Mouse (Mus musculus) cortical plate, adult 2 months (tissue): ENCODE data around the gene Elk3. TPM values are rescaled to one million over a fixed set of nuclear protein-coding genes. Genes with fewer than 3 reads are reported as not detected.
A peak's percentile ranks its signal among the peaks of the same experiment; 100 is the strongest.

ENCODE experiments used
- H3K27ac ChIP-seq: fragments of 200-500 bp; 2 replicates; pipeline ENCODE4 v1.5.1; 2012; ENCODE audit warnings: low read length, control low read depth, inconsistent platforms; ENCODE audit not compliant: insufficient read depth
- H3K4me1 ChIP-seq: fragments of 200-500 bp; 2 replicates; pipeline ENCODE4 v1.6.1; 2011; ENCODE audit warnings: low read length; ENCODE audit not compliant: control insufficient read depth, insufficient read depth
- H3K4me3 ChIP-seq: fragments of 200-500 bp; 2 replicates; pipeline ENCODE4 v1.5.1; 2011; ENCODE audit warnings: mild to moderate bottlenecking, low read length, control low read depth; ENCODE audit not compliant: insufficient read depth
- CTCF ChIP-seq: fragments of 200-500 bp; IDR thresholded peaks from 2 replicates; pipeline ENCODE4 v1.5.1; 2011; ENCODE audit warnings: mild to moderate bottlenecking, control low read depth, low read length; ENCODE audit not compliant: insufficient read depth; ENCODE audit errors: extremely low read depth
- POLR2A ChIP-seq: fragments of 200-500 bp; IDR thresholded peaks from 2 replicates; pipeline ENCODE4 v1.6.1; 2011; ENCODE audit warnings: mild to moderate bottlenecking, low read length, control low read depth; ENCODE audit not compliant: insufficient read depth; ENCODE audit errors: extremely low read depth
- polyA plus RNA-seq: library from polyadenylated mRNA; depleted of rRNA; stranded (reverse); fragments of >200 nt; gene quantifications from 2 replicates; pipeline ENCODE4 v1.2.3, GENCODE M21; 2012

Elk3 gene
- polyA plus RNA-seq, 1 experiment, result 6.9 TPM

GRCm38 (mm10) chr10:93239201-93239806 lies 71.6 kb downstream of the Elk3 start:
- Histone ChIP-seq H3K4me1 (no peaks in the 10 kb centered on the region; the same call in 1 of the 2 replicates), H3K27ac (no peak overlapping the region), H3K4me3 (no peak overlapping the region)
- TF ChIP-seq CTCF, result no peak

- TF ChIP-seq POLR2A (no peak), CTCF (no peak)
- Histone ChIP-seq H3K27ac (no peak overlapping the region), H3K4me3 (no peak overlapping the region), H3K4me1 (peaks cover 3% of the 10 kb centered on the region; the same call in 1 of the 2 replicates)
These were observed 76.2 kb downstream of the Elk3 start for GRCm38 (mm10) chr10:93234692-93235091.

- TF ChIP-seq POLR2A, result no peak
- no peak for TF ChIP-seq CTCF
- Histone ChIP-seq H3K4me3 (no peak overlapping the region), H3K27ac (no peak overlapping the region), H3K4me1 (peaks cover 7% of the 10 kb centered on the region; the same call in 1 of the 2 replicates)
These were observed 77.2 kb downstream of the Elk3 start for GRCm38 (mm10) chr10:93233665-93234194.

- Histone ChIP-seq H3K27ac (no peak overlapping the region), H3K4me1 (peaks cover 10% of the 10 kb centered on the region; the same call in 1 of the 2 replicates), H3K4me3 (no peak overlapping the region)
- TF ChIP-seq POLR2A (no peak), CTCF (no peak)
These were observed 79.0 kb downstream of the Elk3 start for GRCm38 (mm10) chr10:93231893-93232292.

- Histone ChIP-seq H3K4me3 (no peak overlapping the region), H3K4me1 (peaks cover 11% of the 10 kb centered on the region; the same call in 1 of the 2 replicates), H3K27ac (no peak overlapping the region)
- no peak for TF ChIP-seq CTCF
- no peak for TF ChIP-seq POLR2A
These were observed 79.4 kb downstream of the Elk3 start for GRCm38 (mm10) chr10:93231490-93231889.

GRCm38 (mm10) chr10:93228401-93229007 lies 82.4 kb downstream of the Elk3 start:
- H3K4me1 ChIP-seq, result peaks cover 11% of the 10 kb centered on the region; the same call in 1 of the 2 replicates
- TF ChIP-seq CTCF (no peak), POLR2A (no peak)
- H3K4me3 ChIP-seq, result no peak overlapping the region
- H3K27ac ChIP-seq, result 0 out of 2 replicates have a peak overlapping the region, but pooled peaks have one; percentile 13

GRCm38 (mm10) chr10:93227921-93228320 lies 83.0 kb downstream of the Elk3 start:
- TF ChIP-seq CTCF (no peak), POLR2A (no peak)
- H3K4me3 ChIP-seq, result no peak overlapping the region
- no peak overlapping the region for H3K27ac ChIP-seq
- peaks cover 11% of the 10 kb centered on the region; the same call in 1 of the 2 replicates for H3K4me1 ChIP-seq

GRCm38 (mm10) chr10:93225751-93226150 lies 85.2 kb downstream of the Elk3 start:
- no peak overlapping the region for H3K4me3 ChIP-seq

GRCm38 (mm10) chr10:93215051-93215763 lies 95.7 kb downstream of the Elk3 start:
- Histone ChIP-seq H3K27ac (no peak overlapping the region), H3K4me3 (no peak overlapping the region), H3K4me1 (peaks cover 7% of the 10 kb centered on the region)
- TF ChIP-seq CTCF (no peak), POLR2A (no peak)

More at GRCm38 (mm10) chr10:93225751-93226150, 85.2 kb downstream of the Elk3 start:
- Histone ChIP-seq H3K27ac (no peak overlapping the region), H3K4me1 (peaks cover 9% of the 10 kb centered on the region; the same call in 1 of the 2 replicates)
- no peak for TF ChIP-seq CTCF
- TF ChIP-seq POLR2A, result no peak
